Mouse (Mus musculus) intestine, postnatal 0 days (tissue): ENCODE measurements at regions not wholly inside any gene's neighbourhood (a gene's known extent, or its start where the extent isn't known, plus 50 kb on each side); places are given as distances from the start of the nearest gene placed in this dataset.
A peak's percentile ranks its signal among the peaks of the same experiment; 100 is the strongest.

ENCODE experiments used
- ATAC-seq: fragments of 200-750 bp; cut with Nextera tagmentation; 2 replicates; pipeline ENCODE4 v1.8.0; 2017; ENCODE audit warnings: mild to moderate bottlenecking, moderate TSS enrichment, moderate library complexity
- H3K27ac ChIP-seq: fragments of 300-500 bp; sonication (generic); 2 replicates; pipeline ENCODE4 v1.5.1; 2014; ENCODE audit warnings: mild to moderate bottlenecking, low read depth, low read length, moderate library complexity
- H3K27me3 ChIP-seq: fragments of 300-500 bp; sonication (generic); replicated peaks from 2 replicates; pipeline ENCODE4 v1.6.1; 2014; ENCODE audit warnings: low read length, mixed read lengths; ENCODE audit not compliant: control insufficient read depth, insufficient read depth
- H3K36me3 ChIP-seq: fragments of 300-500 bp; sonication (generic); 2 replicates; pipeline ENCODE4 v1.6.1; 2014; ENCODE audit warnings: mild to moderate bottlenecking, moderate library complexity; ENCODE audit not compliant: control insufficient read depth, insufficient read depth
- H3K4me1 ChIP-seq: fragments of 300-500 bp; sonication (generic); replicated peaks from 2 replicates; pipeline ENCODE4 v1.6.1; 2014; ENCODE audit warnings: antibody characterized with exemption, low read length, mixed read lengths; ENCODE audit not compliant: control insufficient read depth, insufficient read depth
- H3K4me2 ChIP-seq: fragments of 300-500 bp; sonication (generic); replicated peaks from 2 replicates; pipeline ENCODE4 v1.6.1; 2014; ENCODE audit warnings: low read depth, mild to moderate bottlenecking, moderate library complexity
- H3K4me3 ChIP-seq: fragments of 300-500 bp; sonication (generic); 2 replicates; pipeline ENCODE4 v1.5.1; 2014; ENCODE audit warnings: low read depth, low read length
- H3K9ac ChIP-seq: fragments of 300-500 bp; sonication (generic); 2 replicates; pipeline ENCODE4 v1.6.1; 2014; ENCODE audit warnings: mild to moderate bottlenecking, low read depth, low read length
- H3K9me3 ChIP-seq: fragments of 300-500 bp; sonication (generic); 2 replicates; pipeline ENCODE4 v1.6.1; 2016; ENCODE audit warnings: mixed run types; ENCODE audit not compliant: control insufficient read depth
- CTCF ChIP-seq: sonication (generic); IDR thresholded peaks from 2 replicates; pipeline ENCODE4 v1.5.1; 2016; ENCODE audit warnings: low read depth, mild to moderate bottlenecking, control low read depth, antibody characterized with exemption, moderate library complexity
- WGBS: fragments of 180-500 bp; shearing (Covaris S2); extraction: QIAGEN DNeasy Blood & Tissue Kit; methylation state at CpG from one replicate; pipeline ENCODE4 v1.1.7; 2014; 5-methylcytosine and 5-hydroxymethylcytosine counted together

DNA sequence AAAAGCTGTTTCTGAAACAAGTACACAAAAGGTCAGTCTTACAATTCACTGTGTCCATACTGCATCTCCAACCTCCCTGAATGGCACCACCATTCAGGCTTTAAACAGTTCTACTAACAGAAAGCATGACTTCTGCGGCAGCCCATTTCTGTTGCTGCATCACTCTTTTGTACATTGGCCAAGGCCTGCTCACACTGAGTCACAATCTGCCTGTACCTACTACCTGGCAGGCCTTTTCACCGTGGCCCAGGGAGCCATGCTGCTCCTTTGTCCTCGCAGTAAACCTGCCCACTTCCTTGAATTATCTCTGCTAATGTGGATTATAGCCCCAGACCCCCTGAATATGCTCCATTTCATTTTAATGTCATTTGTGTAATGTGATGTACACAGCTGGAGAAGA is 439.5 kb upstream of the Gm10306 start:
- no peak overlapping the region for H3K4me3 ChIP-seq
- H3K27ac ChIP-seq, result no peak overlapping the region
- H3K4me2 ChIP-seq, result no peak overlapping the region
- H3K27me3 ChIP-seq, result no peaks in the 10 kb centered on the region
- no peak for ATAC-seq
- no peak for TF ChIP-seq CTCF
- H3K9me3 ChIP-seq, result no peaks in the 10 kb centered on the region
- H3K9ac ChIP-seq, result no peak overlapping the region
- WGBS, result 82% methylated on average over 3 of the region's 3 CpGs
- no peaks in the 10 kb centered on the region for H3K36me3 ChIP-seq
- no peaks in the 10 kb centered on the region for H3K4me1 ChIP-seq

- H3K36me3 ChIP-seq, result no peaks in the 10 kb centered on the region
- WGBS, result 74% methylated on average over 14 of the region's 14 CpGs
- H3K4me2 ChIP-seq, result no peak overlapping the region
- no peaks in the 10 kb centered on the region for H3K4me1 ChIP-seq
- ATAC-seq, result no peak
- H3K27ac ChIP-seq, result no peak overlapping the region
- H3K9me3 ChIP-seq, result no peaks in the 10 kb centered on the region
- TF ChIP-seq CTCF, result peak; percentile 54
- no peak overlapping the region for H3K9ac ChIP-seq
- H3K27me3 ChIP-seq, result no peaks in the 10 kb centered on the region
- H3K4me3 ChIP-seq, result no peak overlapping the region
These were observed 432.2 kb upstream of the Gm10306 start for GRCm38 (mm10) chr4:94124177-94124576.

- no peak overlapping the region for H3K9ac ChIP-seq
- no peak overlapping the region for H3K27ac ChIP-seq
- TF ChIP-seq CTCF, result no peak
- no peaks in the 10 kb centered on the region for H3K36me3 ChIP-seq
- H3K4me1 ChIP-seq, result no peaks in the 10 kb centered on the region
- 49% methylated on average over 2 of the region's 2 CpGs for WGBS
- no peak overlapping the region for H3K4me3 ChIP-seq
- H3K4me2 ChIP-seq, result no peak overlapping the region
- no peak for ATAC-seq
- no peaks in the 10 kb centered on the region for H3K27me3 ChIP-seq
- 0 out of 2 replicates have a peak, but pooled peaks cover 3% of the 10 kb centered on the region for H3K9me3 ChIP-seq
These were observed 418.4 kb upstream of the Gm10306 start for GRCm38 (mm10) chr4:94137921-94138320.

DNA sequence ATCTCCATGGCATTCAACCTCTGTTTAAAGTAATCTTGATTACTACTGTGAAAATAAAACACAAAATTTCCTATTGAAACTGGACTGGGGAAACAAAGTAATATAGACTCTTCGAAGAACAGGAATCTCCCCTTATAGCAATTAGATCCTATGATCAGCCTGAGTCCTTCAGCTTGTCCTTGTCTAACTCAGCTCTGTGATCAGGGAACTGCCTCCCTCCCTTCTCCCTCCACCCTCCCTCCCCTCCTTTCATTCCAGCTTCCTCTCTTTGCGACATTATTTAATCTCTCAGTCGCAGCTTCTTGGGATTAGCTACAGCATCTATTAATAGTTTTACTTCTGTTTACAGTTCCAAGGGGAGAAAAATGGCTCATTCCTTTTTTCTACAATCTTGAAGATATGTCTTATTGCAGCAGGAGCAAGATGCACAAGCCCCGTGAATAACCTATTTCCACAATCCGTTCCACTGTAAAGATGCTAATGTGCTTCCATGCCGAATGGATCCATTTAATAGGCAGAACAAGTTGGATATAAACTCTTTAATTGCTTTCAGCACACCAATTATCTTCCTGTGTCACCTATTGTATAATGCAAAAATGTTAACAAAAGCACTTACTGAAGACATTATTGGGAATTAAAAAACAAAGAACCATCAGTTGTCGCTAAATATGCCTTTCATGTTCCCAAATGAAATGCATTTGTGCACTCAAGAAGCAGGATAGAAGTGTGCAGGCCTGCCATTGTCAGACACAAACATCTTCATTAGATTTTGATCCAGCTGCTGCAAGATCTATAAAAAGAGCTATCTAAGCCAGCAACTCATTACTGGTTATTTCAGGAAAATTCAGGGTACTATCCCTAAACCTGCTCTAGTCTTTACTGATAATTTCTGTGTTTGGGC is 411.2 kb upstream of the Gm10306 start:
- TF ChIP-seq CTCF, result no peak
- WGBS, result 62% methylated on average over 7 of the region's 7 CpGs
- no peak for ATAC-seq

DNA sequence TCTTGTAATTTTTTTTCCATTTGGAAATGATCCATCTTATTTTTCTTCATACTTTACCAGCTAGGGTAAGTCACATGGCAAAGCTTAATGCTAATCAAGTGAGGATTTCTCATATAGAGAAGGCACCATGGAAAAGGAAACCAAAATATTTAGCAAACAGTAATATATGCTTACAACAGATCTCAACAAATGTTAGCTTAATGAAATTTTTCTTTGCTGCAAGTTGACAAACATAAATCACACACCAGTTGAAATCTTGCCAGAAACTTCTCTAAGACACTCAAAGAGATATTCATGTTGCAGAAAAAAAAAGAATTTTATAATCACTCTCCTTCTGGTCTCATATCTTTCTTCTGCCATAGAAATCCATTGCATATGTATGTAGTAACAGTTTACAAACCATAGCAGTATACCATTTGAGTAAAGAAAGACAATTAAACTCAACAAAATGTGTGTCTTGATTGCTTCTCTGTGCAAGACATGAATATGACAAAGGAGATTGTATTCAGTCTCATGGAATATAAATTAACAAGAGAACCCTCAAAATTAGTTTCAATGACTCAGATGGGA is 408.3 kb upstream of the Gm10306 start:
- H3K27ac ChIP-seq, result no peak overlapping the region
- no peak overlapping the region for H3K4me2 ChIP-seq
- H3K4me3 ChIP-seq, result no peak overlapping the region
- no peaks in the 10 kb centered on the region for H3K36me3 ChIP-seq
- no peaks in the 10 kb centered on the region for H3K27me3 ChIP-seq
- TF ChIP-seq CTCF, result no peak
- 0 out of 2 replicates have a peak, but pooled peaks cover 3% of the 10 kb centered on the region for H3K9me3 ChIP-seq
- ATAC-seq, result no peak
- H3K9ac ChIP-seq, result no peak overlapping the region
- H3K4me1 ChIP-seq, result no peaks in the 10 kb centered on the region

More for the DNA sequence above, 411.2 kb upstream of the Gm10306 start:
- Histone ChIP-seq H3K27ac (no peak overlapping the region), H3K4me1 (no peaks in the 10 kb centered on the region), H3K36me3 (no peaks in the 10 kb centered on the region), H3K4me3 (no peak overlapping the region), H3K4me2 (no peak overlapping the region), H3K9me3 (no peaks in the 10 kb centered on the region), H3K27me3 (no peaks in the 10 kb centered on the region), H3K9ac (no peak overlapping the region)

GRCm38 (mm10) chr4:94149056-94149455 is 407.3 kb upstream of the Gm10306 start:
- 58% methylated on average over 3 of the region's 3 CpGs for WGBS

More at GRCm38 (mm10) chr4:94149056-94149455, 407.3 kb upstream of the Gm10306 start:
- no peaks in the 10 kb centered on the region for H3K4me1 ChIP-seq
- 0 out of 2 replicates have a peak, but pooled peaks cover 3% of the 10 kb centered on the region for H3K9me3 ChIP-seq
- no peaks in the 10 kb centered on the region for H3K36me3 ChIP-seq
- no peak overlapping the region for H3K4me2 ChIP-seq
- H3K27ac ChIP-seq, result no peak overlapping the region
- H3K27me3 ChIP-seq, result no peaks in the 10 kb centered on the region
- ATAC-seq, result no peak
- H3K4me3 ChIP-seq, result no peak overlapping the region
- no peak for TF ChIP-seq CTCF
- H3K9ac ChIP-seq, result no peak overlapping the region
